Mouse (Mus musculus): ENCODE results near the gene Tmem189. TPM values are rescaled to one million over a fixed set of nuclear protein-coding genes. Genes with fewer than 3 reads are reported as not detected.
A peak's percentile ranks its signal among the peaks of the same experiment; 100 is the strongest.

The Tmem189 gene
- polyA plus RNA-seq, 1 experiment from 2014 or later: 43.7 TPM

- peaks cover 17% of the 10 kb centered on the region; the same call in 1 of the 2 replicates for H3K36me3 ChIP-seq
- peak overlapping the region; percentile 93 for H3K4me3 ChIP-seq (replicated peaks)
- WGBS: under 1% methylated on average over 31 of the region's 31 CpGs
- peak overlapping the region; percentile 88 for H3K27ac ChIP-seq (replicated peaks)
- H3K9ac ChIP-seq: peak overlapping the region; percentile 87
- H3K4me2 ChIP-seq (replicated peaks): peak overlapping the region; percentile 75
- H3K27me3 ChIP-seq: no peaks in the 10 kb centered on the region
- ATAC-seq (ENCODE audit: insufficient number of reproducible peaks, low FRiP score, low TSS enrichment, low read depth): no peak; the same call in 1 of the 2 replicates
- no peaks in the 10 kb centered on the region for H3K9me3 ChIP-seq (replicated peaks)
- H3K4me1 ChIP-seq: peaks cover 53% of the 10 kb centered on the region
Measured at GRCm38 (mm10) chr2:167631181-167631590, 58.4 kb downstream of the Tmem189 start.

- Histone ChIP-seq H3K27me3 (no peaks in the 10 kb centered on the region), H3K4me2 (replicated peaks) (peak overlapping the region; percentile 75), H3K9ac (peak overlapping the region; percentile 87; the same call in 1 of the 2 replicates), H3K4me3 (replicated peaks) (peak overlapping the region; percentile 93), H3K4me1 (peaks cover 58% of the 10 kb centered on the region), H3K27ac (replicated peaks) (peak overlapping the region; percentile 88), H3K36me3 (peaks cover 17% of the 10 kb centered on the region; the same call in 1 of the 2 replicates), H3K9me3 (replicated peaks) (no peaks in the 10 kb centered on the region)
- 62% methylated on average over 5 of the region's 5 CpGs for WGBS
- no peak for ATAC-seq (ENCODE audit: insufficient number of reproducible peaks, low FRiP score, low TSS enrichment, low read depth)
Measured at GRCm38 (mm10) chr2:167630421-167630820, 59.2 kb downstream of the Tmem189 start.

- peak overlapping the region; percentile 75 for H3K4me2 ChIP-seq (replicated peaks)
- no peak for ATAC-seq (ENCODE audit: insufficient number of reproducible peaks, low FRiP score, low TSS enrichment, low read depth)
- H3K4me1 ChIP-seq: peaks cover 63% of the 10 kb centered on the region
- WGBS: 73% methylated on average over 11 of the region's 11 CpGs
- H3K4me3 ChIP-seq (replicated peaks): no peak overlapping the region; the same call in 1 of the 2 replicates
- no peaks in the 10 kb centered on the region for H3K27me3 ChIP-seq
- peaks cover 17% of the 10 kb centered on the region; the same call in 1 of the 2 replicates for H3K36me3 ChIP-seq
- peak overlapping the region; percentile 88 for H3K27ac ChIP-seq (replicated peaks)
- H3K9ac ChIP-seq: peak overlapping the region; percentile 9; the same call in 1 of the 2 replicates
- no peaks in the 10 kb centered on the region for H3K9me3 ChIP-seq (replicated peaks)
Measured at GRCm38 (mm10) chr2:167629665-167630209, 59.9 kb downstream of the Tmem189 start.

- Histone ChIP-seq H3K27ac (replicated peaks) (peak overlapping the region; percentile 22; the same call in 1 of the 2 replicates), H3K4me3 (replicated peaks) (no peak overlapping the region), H3K27me3 (no peaks in the 10 kb centered on the region), H3K4me1 (peaks cover 60% of the 10 kb centered on the region), H3K4me2 (replicated peaks) (no peak overlapping the region), H3K9me3 (replicated peaks) (no peaks in the 10 kb centered on the region), H3K9ac (no peak overlapping the region), H3K36me3 (peaks cover 17% of the 10 kb centered on the region; the same call in 1 of the 2 replicates)
- 57% methylated on average over 4 of the region's 4 CpGs for WGBS
- ATAC-seq (ENCODE audit: insufficient number of reproducible peaks, low FRiP score, low TSS enrichment, low read depth): no peak
Measured at GRCm38 (mm10) chr2:167628872-167629271, 60.8 kb downstream of the Tmem189 start.

GRCm38 (mm10) chr2:167627019-167627418 lies 62.6 kb downstream of the Tmem189 start:
- H3K27me3 ChIP-seq: no peaks in the 10 kb centered on the region
- H3K9ac ChIP-seq: no peak overlapping the region
- H3K4me1 ChIP-seq: peaks cover 44% of the 10 kb centered on the region
- H3K4me3 ChIP-seq (replicated peaks): no peak overlapping the region
- H3K9me3 ChIP-seq (replicated peaks): no peaks in the 10 kb centered on the region
- no peak overlapping the region for H3K27ac ChIP-seq (replicated peaks)
- no peak for ATAC-seq (ENCODE audit: insufficient number of reproducible peaks, low FRiP score, low TSS enrichment, low read depth)
- no peak overlapping the region for H3K4me2 ChIP-seq (replicated peaks)
- 90% methylated on average over 7 of the region's 7 CpGs for WGBS
- peaks cover 20% of the 10 kb centered on the region; the same call in 1 of the 2 replicates for H3K36me3 ChIP-seq

GRCm38 (mm10) chr2:167625670-167626069 lies 64.0 kb downstream of the Tmem189 start:
- H3K4me2 ChIP-seq (replicated peaks): no peak overlapping the region
- H3K36me3 ChIP-seq: peaks cover 23% of the 10 kb centered on the region; the same call in 1 of the 2 replicates
- 54% methylated on average over 2 of the region's 2 CpGs for WGBS
- no peak overlapping the region for H3K4me3 ChIP-seq (replicated peaks)
- peaks cover 39% of the 10 kb centered on the region for H3K4me1 ChIP-seq
- no peak overlapping the region for H3K9ac ChIP-seq
- no peaks in the 10 kb centered on the region for H3K27me3 ChIP-seq
- no peak overlapping the region for H3K27ac ChIP-seq (replicated peaks)
- ATAC-seq (ENCODE audit: insufficient number of reproducible peaks, low FRiP score, low TSS enrichment, low read depth): no peak
- no peaks in the 10 kb centered on the region for H3K9me3 ChIP-seq (replicated peaks)

- no peak overlapping the region for H3K4me3 ChIP-seq (replicated peaks)
- peaks cover 27% of the 10 kb centered on the region for H3K4me1 ChIP-seq
- no peaks in the 10 kb centered on the region for H3K27me3 ChIP-seq
- H3K9ac ChIP-seq: no peak overlapping the region
- H3K4me2 ChIP-seq (replicated peaks): no peak overlapping the region
- WGBS: 89% methylated on average over 6 of the region's 6 CpGs
- H3K27ac ChIP-seq (replicated peaks): no peak overlapping the region
- H3K36me3 ChIP-seq: peaks cover 24% of the 10 kb centered on the region; the same call in 1 of the 2 replicates
- ATAC-seq (ENCODE audit: insufficient number of reproducible peaks, low FRiP score, low TSS enrichment, low read depth): no peak
- H3K9me3 ChIP-seq (replicated peaks): no peaks in the 10 kb centered on the region
Measured at GRCm38 (mm10) chr2:167624368-167625075, 65.1 kb downstream of the Tmem189 start.

- ATAC-seq (ENCODE audit: insufficient number of reproducible peaks, low FRiP score, low TSS enrichment, low read depth): no peak
- WGBS: 70% methylated on average over 5 of the region's 5 CpGs
- Histone ChIP-seq H3K36me3 (peaks cover 25% of the 10 kb centered on the region; the same call in 1 of the 2 replicates), H3K9ac (no peak overlapping the region), H3K4me3 (replicated peaks) (no peak overlapping the region), H3K4me1 (peaks cover 18% of the 10 kb centered on the region), H3K27ac (replicated peaks) (no peak overlapping the region), H3K9me3 (replicated peaks) (no peaks in the 10 kb centered on the region), H3K4me2 (replicated peaks) (no peak overlapping the region), H3K27me3 (no peaks in the 10 kb centered on the region)
Measured at GRCm38 (mm10) chr2:167622965-167623364, 66.7 kb downstream of the Tmem189 start.

- Histone ChIP-seq H3K4me2 (replicated peaks) (no peak overlapping the region), H3K27me3 (no peaks in the 10 kb centered on the region), H3K9ac (no peak overlapping the region), H3K4me1 (peaks cover 18% of the 10 kb centered on the region), H3K27ac (replicated peaks) (no peak overlapping the region), H3K36me3 (peaks cover 29% of the 10 kb centered on the region), H3K9me3 (replicated peaks) (no peaks in the 10 kb centered on the region), H3K4me3 (replicated peaks) (no peak overlapping the region)
- WGBS: 81% methylated on average over 13 of the region's 13 CpGs
- ATAC-seq (ENCODE audit: insufficient number of reproducible peaks, low FRiP score, low TSS enrichment, low read depth): no peak
Measured at GRCm38 (mm10) chr2:167622352-167622751, 67.3 kb downstream of the Tmem189 start.

- no peak for ATAC-seq (ENCODE audit: insufficient number of reproducible peaks, low FRiP score, low TSS enrichment, low read depth)
- no peak overlapping the region for H3K4me3 ChIP-seq (replicated peaks)
- no peaks in the 10 kb centered on the region for H3K27me3 ChIP-seq
- 75% methylated on average over 9 of the region's 9 CpGs for WGBS
- H3K4me2 ChIP-seq (replicated peaks): no peak overlapping the region
- no peaks in the 10 kb centered on the region for H3K9me3 ChIP-seq (replicated peaks)
- H3K27ac ChIP-seq (replicated peaks): no peak overlapping the region
- peaks cover 18% of the 10 kb centered on the region for H3K4me1 ChIP-seq
- H3K9ac ChIP-seq: no peak overlapping the region
- H3K36me3 ChIP-seq: peaks cover 30% of the 10 kb centered on the region
Measured at GRCm38 (mm10) chr2:167621255-167622087, 68.2 kb downstream of the Tmem189 start.

GRCm38 (mm10) chr2:167617472-167617871 lies 72.2 kb downstream of the Tmem189 start:
- no peak for ATAC-seq (ENCODE audit: insufficient number of reproducible peaks, low FRiP score, low TSS enrichment, low read depth)
- H3K4me1 ChIP-seq: peaks cover 7% of the 10 kb centered on the region; the same call in 1 of the 2 replicates
- H3K27me3 ChIP-seq: no peaks in the 10 kb centered on the region
- H3K27ac ChIP-seq (replicated peaks): no peak overlapping the region
- H3K4me2 ChIP-seq (replicated peaks): no peak overlapping the region
- H3K36me3 ChIP-seq: peaks cover 67% of the 10 kb centered on the region
- H3K4me3 ChIP-seq (replicated peaks): no peak overlapping the region
- no peak overlapping the region for H3K9ac ChIP-seq
- WGBS: 64% methylated on average over 4 of the region's 4 CpGs
- H3K9me3 ChIP-seq (replicated peaks): no peaks in the 10 kb centered on the region
